8 mouse cellular contexts compared by ENCODE assay signal in the genomic region with DNA sequence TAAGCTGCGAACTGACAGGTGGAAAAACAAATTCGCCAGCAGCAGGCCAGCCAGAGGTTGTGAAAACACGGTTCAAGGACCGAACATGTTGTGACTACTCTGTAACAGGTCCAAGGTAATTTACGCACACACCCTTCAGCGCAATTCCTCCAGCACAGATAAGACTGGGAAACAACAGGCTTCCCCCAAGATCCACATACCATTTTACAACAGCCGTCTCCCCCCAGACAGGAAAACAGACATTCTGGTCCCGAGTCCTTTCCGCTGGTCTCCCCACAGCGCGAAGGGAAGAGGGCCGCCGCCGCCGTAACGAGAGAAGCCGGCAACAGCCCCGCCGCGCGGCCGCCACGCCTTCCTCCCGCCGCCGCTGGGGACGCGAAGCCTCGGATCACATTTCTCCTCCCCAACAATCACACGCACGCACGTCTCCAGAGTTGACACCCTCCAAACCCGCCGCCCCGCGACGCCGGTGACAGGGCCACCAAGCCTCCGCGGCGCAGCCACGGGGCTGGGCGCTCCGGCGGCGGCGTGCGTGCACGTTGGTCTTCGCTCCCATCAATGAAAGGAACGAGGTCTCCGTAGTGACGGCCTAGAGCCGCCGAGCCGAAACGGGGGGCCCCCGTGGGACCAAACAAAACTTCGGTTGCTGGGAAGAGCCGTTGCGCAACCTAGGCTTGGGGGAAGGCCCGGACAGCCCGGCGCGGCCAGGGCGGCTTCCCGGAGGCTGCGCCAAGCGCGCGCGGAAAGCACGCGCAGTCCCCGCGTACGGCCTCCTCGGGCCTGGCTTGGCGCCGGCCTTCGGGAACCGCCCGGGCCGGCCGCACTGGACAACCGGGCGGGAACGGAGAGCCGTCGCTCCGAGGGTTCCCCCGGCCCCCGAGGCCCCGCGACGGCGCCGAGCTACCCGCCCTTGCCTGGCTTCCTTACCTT. TPM values are rescaled to one million over a fixed set of nuclear protein-coding genes. Genes with fewer than 3 reads are reported as not detected.
DNase-seq lines count a peak whose midpoint lies in the region; ATAC-seq and TF ChIP-seq lines count a peak whose summit lies in the region.

No protein-coding gene starts in this region.

- peak; percentile 51 for TF ChIP-seq CTCF in Patski (IDR thresholded peaks at IDR 0.05)

- DNase-seq in Patski (ENCODE audit: low read depth, low spot score) = peak; percentile 49
- peak; percentile 85 for DNase-seq in cerebellum, adult 9-11 months
- DNase-seq in frontal cortex, adult 2 months (ENCODE audit: extremely low spot score in 1 of 2, low spot score in 1 of 2) = peak; percentile 56 to 81
- DNase-seq in layer of hippocampus, postnatal 14 days (ENCODE audit: low spot score in 2 of 2) = peak; percentile 82 to 84
- peak; percentile 90 for DNase-seq in lung, postnatal 10 days
- peak; percentile 54 for DNase-seq in retina, adult 2 months (ENCODE audit: low read depth, low spot score)
- DNase-seq in thymus, postnatal 25 days = peak; percentile 85

- H3K36me3 ChIP-seq in hindbrain, embryonic 12.5 days = no peaks in the 10 kb centered on the region

- peak overlapping the region; percentile 90 for H3K4me3 ChIP-seq in hindbrain, embryonic 12.5 days

- H3K4me1 ChIP-seq in hindbrain, embryonic 12.5 days = peaks cover 6% of the 10 kb centered on the region

- in situ Hi-C loops in Patski (cut with MboI; ENCODE audit: low pct_unique_long_range_greater_than_20kb) = loop anchor here (5.0 kb wide), 2 partner anchors 41 to 94 kb away; no protein-coding TSS in a partner anchor

- peak overlapping the region; percentile 84 for H3K4me2 ChIP-seq in hindbrain, embryonic 12.5 days (replicated peaks)

- H3K27ac ChIP-seq in hindbrain, embryonic 12.5 days = peak overlapping the region; percentile 99

- no peaks in the 10 kb centered on the region for H3K27me3 ChIP-seq in Patski
- no peaks in the 10 kb centered on the region; the same call in 1 of the 2 replicates for H3K27me3 ChIP-seq in hindbrain, embryonic 12.5 days

- CTCF ChIA-PET in Patski (lab: Charles Lee) = no interaction called here

- H3K9me3 ChIP-seq in hindbrain, embryonic 12.5 days (replicated peaks) = no peaks in the 10 kb centered on the region

- POLR2A ChIA-PET in Patski (lab: Charles Lee) = no interaction called here

- peak overlapping the region; percentile 96 for H3K9ac ChIP-seq in hindbrain, embryonic 12.5 days

- under 1% methylated on average over 80 of the region's 99 CpGs for WGBS in hindbrain, embryonic 12.5 days

- peak; percentile 72 for ATAC-seq in Patski
- peak; percentile 81 for ATAC-seq in hindbrain, embryonic 12.5 days (ENCODE audit: low FRiP score)

RNA-seq across cellular contexts. Expression of a gene that starts 1.0 kb away (rescaled TPM):
- polyA plus RNA-seq in Patski (2021) = 45.5 TPM
- polyA plus RNA-seq in frontal cortex, adult 2 months (2012; rRNA removed) = 32.2 and 33.3 TPM in 2 replicates
- polyA plus RNA-seq in hindbrain, embryonic 12.5 days (2016; fragmentation: Nextera tagmentation; extraction: Ambion mirVana) = 13.6 and 16.5 TPM in 2 replicates
- 10 to 100 TPM; 50.7 to 52.9 TPM for total RNA-seq in layer of hippocampus, postnatal 14 days (2021)

Comparison
In these comparisons a context has a peak if more than half of its experiments do, and no peak if none do; other contexts are left out.
1. Peak in every context shown above with its lines: DNase-seq, ATAC-seq, H3K4me3 ChIP-seq and H3K27ac ChIP-seq.